Mouse (Mus musculus): ENCODE data around the gene Pip5k1b. TPM values are rescaled to one million over a fixed set of nuclear protein-coding genes. Genes with fewer than 3 reads are reported as not detected.

The Pip5k1b gene
- total RNA-seq, 1 experiment = 2.1 TPM

DNA sequence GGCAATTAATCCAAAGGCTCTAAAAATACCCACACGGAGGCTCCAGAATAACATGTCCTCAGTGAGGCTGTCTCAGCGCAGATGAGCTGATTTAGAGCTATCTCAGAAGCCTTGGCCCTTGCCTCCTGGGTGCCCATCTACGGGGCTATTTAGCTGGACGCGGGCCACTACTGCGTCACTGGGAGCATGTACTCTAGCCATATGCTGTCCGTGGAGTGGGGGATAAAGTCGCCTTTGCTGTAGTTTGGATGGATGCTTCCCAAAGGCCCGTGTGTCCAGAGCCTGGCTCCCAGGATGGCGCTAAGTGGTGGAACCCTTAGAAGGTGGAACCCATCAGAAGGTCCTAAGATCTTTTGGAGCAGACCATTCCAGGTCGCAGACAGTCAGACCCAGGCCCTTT lies 241.0 kb downstream of the Pip5k1b start:
- no peak overlapping the region for H3K27ac ChIP-seq (ENCODE audit: insufficient read depth, low read depth, low read length, poor library complexity, severe bottlenecking)
- no peak for TF ChIP-seq ZC3H11A (IDR thresholded peaks at IDR 0.05; ENCODE audit: borderline replicate concordance, low read depth, low read length)
- TF ChIP-seq ZNF384 (IDR thresholded peaks at IDR 0.05; ENCODE audit: low read depth, low read length) = no peak
- H3K9ac ChIP-seq (ENCODE audit: insufficient read depth, low read depth, low read length, poor library complexity, severe bottlenecking) = no peak overlapping the region
- no peak for DNase-seq (ENCODE audit: low read depth, low spot score)
- no peaks in the 10 kb centered on the region for H3K9me3 ChIP-seq (ENCODE audit: control insufficient read depth, insufficient read depth, low read depth, low read length)
- no peaks in the 10 kb centered on the region for H3K36me3 ChIP-seq (ENCODE audit: control insufficient read depth, insufficient read depth, low read length, poor library complexity, severe bottlenecking)
- no peak overlapping the region for H3K4me3 ChIP-seq (ENCODE audit: insufficient read depth in 1 of 2, low read depth in 1 of 2, low read length in 2 of 2, poor library complexity in 1 of 2, severe bottlenecking in 1 of 2)
- no peaks in the 10 kb centered on the region for H3K4me1 ChIP-seq (ENCODE audit: control insufficient read depth in 2 of 2, insufficient read depth in 2 of 2, low read length in 2 of 2, poor library complexity in 1 of 2)
- in situ Hi-C loops (cut with MboI; ENCODE audit: low sequenced_read_pairs in 2 of 2, unreplicated experiment in 2 of 2) = no loop called here

GRCm38 (mm10) chr19:24312556-24313342 lies 242.9 kb downstream of the Pip5k1b start:
- no peaks in the 10 kb centered on the region for H3K4me1 ChIP-seq (ENCODE audit: control insufficient read depth in 2 of 2, insufficient read depth in 2 of 2, low read length in 2 of 2, poor library complexity in 1 of 2)
- in situ Hi-C loops (cut with MboI; ENCODE audit: low sequenced_read_pairs in 2 of 2, unreplicated experiment in 2 of 2) = no loop called here

DNA sequence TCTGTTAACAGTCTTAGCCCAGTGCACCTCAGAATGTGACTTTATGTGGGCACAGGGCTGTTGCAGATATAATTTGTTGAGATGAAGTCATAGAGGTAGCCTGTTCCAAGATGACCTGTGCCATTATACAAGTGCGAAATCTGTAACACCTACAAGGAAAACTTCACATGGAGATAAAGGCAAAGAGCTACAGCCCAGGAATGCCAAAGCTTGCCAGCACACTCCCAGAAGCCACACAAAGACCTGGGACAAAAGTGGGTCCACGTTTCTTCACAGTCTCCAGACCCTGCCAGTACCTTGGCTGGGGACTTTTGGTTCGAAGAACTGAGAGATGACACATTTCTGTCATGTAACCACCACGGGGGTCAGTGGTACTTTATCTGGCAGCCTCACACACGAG lies 243.6 kb downstream of the Pip5k1b start:
- H3K4me1 ChIP-seq (ENCODE audit: control insufficient read depth in 2 of 2, insufficient read depth in 2 of 2, low read length in 2 of 2, poor library complexity in 1 of 2) = no peaks in the 10 kb centered on the region
- in situ Hi-C loops (cut with MboI; ENCODE audit: low sequenced_read_pairs in 2 of 2, unreplicated experiment in 2 of 2) = no loop called here
- TF ChIP-seq MAFK (IDR thresholded peaks at IDR 0.05; ENCODE audit: insufficient read depth, low read depth, low read length) = no peak
- TF ChIP-seq HCFC1 (IDR thresholded peaks at IDR 0.05; ENCODE audit: borderline replicate concordance, insufficient read depth, low read length) = no peak
- TF ChIP-seq CHD2 (IDR thresholded peaks at IDR 0.05; ENCODE audit: low read depth, low read length) = no peak
- TF ChIP-seq ZC3H11A (IDR thresholded peaks at IDR 0.05; ENCODE audit: borderline replicate concordance, low read depth, low read length) = no peak
- TF ChIP-seq ZNF384 (IDR thresholded peaks at IDR 0.05; ENCODE audit: low read depth, low read length) = no peak

More at GRCm38 (mm10) chr19:24312556-24313342, 242.9 kb downstream of the Pip5k1b start:
- Histone ChIP-seq H3K4me3 (ENCODE audit: insufficient read depth in 1 of 2, low read depth in 1 of 2, low read length in 2 of 2, poor library complexity in 1 of 2, severe bottlenecking in 1 of 2) (no peak overlapping the region), H3K36me3 (ENCODE audit: control insufficient read depth, insufficient read depth, low read length, poor library complexity, severe bottlenecking) (no peaks in the 10 kb centered on the region), H3K9ac (ENCODE audit: insufficient read depth, low read depth, low read length, poor library complexity, severe bottlenecking) (no peak overlapping the region), H3K27ac (ENCODE audit: insufficient read depth, low read depth, low read length, poor library complexity, severe bottlenecking) (no peak overlapping the region), H3K9me3 (ENCODE audit: control insufficient read depth, insufficient read depth, low read depth, low read length) (no peaks in the 10 kb centered on the region)
- no peak for DNase-seq (ENCODE audit: low read depth, low spot score)
- TF ChIP-seq ZNF384 (IDR thresholded peaks at IDR 0.05; ENCODE audit: low read depth, low read length) (peak; percentile 62; the same call in 1 of the 2 replicates), CHD2 (IDR thresholded peaks at IDR 0.05; ENCODE audit: low read depth, low read length) (no peak)

DNA sequence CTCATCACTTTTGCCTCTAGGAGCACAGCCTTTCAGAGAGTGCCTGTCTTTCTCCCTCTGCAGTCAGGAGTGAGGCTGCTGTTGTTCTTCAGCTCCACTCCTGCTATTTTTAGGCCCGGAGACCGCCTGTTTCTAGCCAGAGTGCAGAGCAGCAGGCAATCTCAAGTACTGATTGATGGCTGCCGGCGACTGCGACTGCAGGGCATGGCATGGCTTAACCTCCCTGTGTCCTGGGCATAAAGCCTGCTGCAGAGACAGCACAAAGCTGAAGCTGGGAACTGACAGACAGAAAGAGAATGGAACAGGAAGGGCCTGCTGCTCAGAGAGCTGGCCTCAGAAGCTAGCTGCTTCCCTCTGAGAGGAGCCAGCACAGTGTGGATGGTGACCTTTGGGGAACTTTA lies 247.4 kb downstream of the Pip5k1b start:
- H3K27ac ChIP-seq (ENCODE audit: insufficient read depth, low read depth, low read length, poor library complexity, severe bottlenecking) = no peak overlapping the region
- H3K4me3 ChIP-seq (ENCODE audit: insufficient read depth in 1 of 2, low read depth in 1 of 2, low read length in 2 of 2, poor library complexity in 1 of 2, severe bottlenecking in 1 of 2) = no peak overlapping the region
- no peak for DNase-seq (ENCODE audit: low read depth, low spot score)
- H3K9me3 ChIP-seq (ENCODE audit: control insufficient read depth, insufficient read depth, low read depth, low read length) = no peaks in the 10 kb centered on the region
- no peak overlapping the region for H3K9ac ChIP-seq (ENCODE audit: insufficient read depth, low read depth, low read length, poor library complexity, severe bottlenecking)
- no peaks in the 10 kb centered on the region for H3K4me1 ChIP-seq (ENCODE audit: control insufficient read depth in 2 of 2, insufficient read depth in 2 of 2, low read length in 2 of 2, poor library complexity in 1 of 2)
- TF ChIP-seq CHD2 (IDR thresholded peaks at IDR 0.05; ENCODE audit: low read depth, low read length) (no peak), ZC3H11A (IDR thresholded peaks at IDR 0.05; ENCODE audit: borderline replicate concordance, low read depth, low read length) (no peak), HCFC1 (IDR thresholded peaks at IDR 0.05; ENCODE audit: borderline replicate concordance, insufficient read depth, low read length) (no peak), MAFK (IDR thresholded peaks at IDR 0.05; ENCODE audit: insufficient read depth, low read depth, low read length) (no peak), ZNF384 (IDR thresholded peaks at IDR 0.05; ENCODE audit: low read depth, low read length) (no peak)
- H3K36me3 ChIP-seq (ENCODE audit: control insufficient read depth, insufficient read depth, low read length, poor library complexity, severe bottlenecking) = no peaks in the 10 kb centered on the region
- in situ Hi-C loops (cut with MboI; ENCODE audit: low sequenced_read_pairs in 2 of 2, unreplicated experiment in 2 of 2) = loop anchor here in 1 of 2 experiments (10.0 kb wide), 1 partner anchor 576 kb away; no protein-coding TSS in a partner anchor

More for the DNA sequence above, 243.6 kb downstream of the Pip5k1b start:
- no peaks in the 10 kb centered on the region for H3K9me3 ChIP-seq (ENCODE audit: control insufficient read depth, insufficient read depth, low read depth, low read length)
- H3K27ac ChIP-seq (ENCODE audit: insufficient read depth, low read depth, low read length, poor library complexity, severe bottlenecking) = no peak overlapping the region
- no peak overlapping the region for H3K4me3 ChIP-seq (ENCODE audit: insufficient read depth in 1 of 2, low read depth in 1 of 2, low read length in 2 of 2, poor library complexity in 1 of 2, severe bottlenecking in 1 of 2)
- no peaks in the 10 kb centered on the region for H3K36me3 ChIP-seq (ENCODE audit: control insufficient read depth, insufficient read depth, low read length, poor library complexity, severe bottlenecking)
- no peak for DNase-seq (ENCODE audit: low read depth, low spot score)
- no peak overlapping the region for H3K9ac ChIP-seq (ENCODE audit: insufficient read depth, low read depth, low read length, poor library complexity, severe bottlenecking)
